Mouse (Mus musculus): ENCODE data around the gene Nr2e1. TPM values are rescaled to one million over a fixed set of nuclear protein-coding genes. Genes with fewer than 3 reads are reported as not detected.

The Nr2e1 gene
- polyA plus RNA-seq, 1 experiment from 2014 or later: 5.5 TPM

- Histone ChIP-seq H3K4me3 (replicated peaks; ENCODE audit: low read depth, low read length) (no peak overlapping the region), H3K9ac (replicated peaks; ENCODE audit: low read length) (no peak overlapping the region), H3K9me3 (ENCODE audit: control insufficient read depth, low read length) (no peaks in the 10 kb centered on the region), H3K36me3 (ENCODE audit: control insufficient read depth, insufficient read depth, low read length) (no peaks in the 10 kb centered on the region), H3K27ac (replicated peaks; ENCODE audit: low read depth, low read length) (no peak overlapping the region), H3K27me3 (ENCODE audit: control insufficient read depth, insufficient read depth, low read length) (no peaks in the 10 kb centered on the region), H3K4me2 (ENCODE audit: low read length) (no peak overlapping the region), H3K4me1 (ENCODE audit: control insufficient read depth, insufficient read depth, low read length) (no peaks in the 10 kb centered on the region)
- no peak for ATAC-seq (ENCODE audit: low FRiP score, low TSS enrichment)
- DNase-seq: no peak
- WGBS: 85% methylated on average over 6 of the region's 6 CpGs
These were observed 37.5 kb downstream of the Nr2e1 start for GRCm38 (mm10) chr10:42545707-42546503.

- DNase-seq: no peak
- H3K4me3 ChIP-seq (replicated peaks; ENCODE audit: low read depth, low read length): no peak overlapping the region
- no peak overlapping the region for H3K27ac ChIP-seq (replicated peaks; ENCODE audit: low read depth, low read length)
- H3K9me3 ChIP-seq (ENCODE audit: control insufficient read depth, low read length): no peaks in the 10 kb centered on the region
- H3K4me1 ChIP-seq (ENCODE audit: control insufficient read depth, insufficient read depth, low read length): no peaks in the 10 kb centered on the region
- H3K9ac ChIP-seq (replicated peaks; ENCODE audit: low read length): no peak overlapping the region
- no peaks in the 10 kb centered on the region for H3K27me3 ChIP-seq (ENCODE audit: control insufficient read depth, insufficient read depth, low read length)
- no peak for ATAC-seq (ENCODE audit: low FRiP score, low TSS enrichment)
- peaks cover 17% of the 10 kb centered on the region for H3K36me3 ChIP-seq (ENCODE audit: control insufficient read depth, insufficient read depth, low read length)
- WGBS: 88% methylated on average over 9 of the region's 9 CpGs
- H3K4me2 ChIP-seq (ENCODE audit: low read length): no peak overlapping the region
These were observed 45.7 kb downstream of the Nr2e1 start for GRCm38 (mm10) chr10:42537571-42538316.

GRCm38 (mm10) chr10:42533836-42534453, 49.5 kb downstream of the Nr2e1 start:
- no peak overlapping the region for H3K27ac ChIP-seq (replicated peaks; ENCODE audit: low read depth, low read length)
- no peaks in the 10 kb centered on the region for H3K27me3 ChIP-seq (ENCODE audit: control insufficient read depth, insufficient read depth, low read length)
- H3K36me3 ChIP-seq (ENCODE audit: control insufficient read depth, insufficient read depth, low read length): peaks cover 27% of the 10 kb centered on the region
- H3K9me3 ChIP-seq (ENCODE audit: control insufficient read depth, low read length): no peaks in the 10 kb centered on the region
- no peak overlapping the region for H3K4me3 ChIP-seq (replicated peaks; ENCODE audit: low read depth, low read length)
- no peaks in the 10 kb centered on the region for H3K4me1 ChIP-seq (ENCODE audit: control insufficient read depth, insufficient read depth, low read length)
- ATAC-seq (ENCODE audit: low FRiP score, low TSS enrichment) (no peak), DNase-seq (no peak)
- 83% methylated on average over 11 of the region's 11 CpGs for WGBS
- H3K4me2 ChIP-seq (ENCODE audit: low read length): no peak overlapping the region
- H3K9ac ChIP-seq (replicated peaks; ENCODE audit: low read length): no peak overlapping the region

- Histone ChIP-seq H3K4me1 (ENCODE audit: control insufficient read depth, insufficient read depth, low read length) (peaks cover 6% of the 10 kb centered on the region; the same call in 1 of the 2 replicates), H3K9ac (replicated peaks; ENCODE audit: low read length) (no peak overlapping the region), H3K27me3 (ENCODE audit: control insufficient read depth, insufficient read depth, low read length) (no peaks in the 10 kb centered on the region), H3K36me3 (ENCODE audit: control insufficient read depth, insufficient read depth, low read length) (peaks cover 24% of the 10 kb centered on the region), H3K9me3 (ENCODE audit: control insufficient read depth, low read length) (no peaks in the 10 kb centered on the region), H3K4me3 (replicated peaks; ENCODE audit: low read depth, low read length) (no peak overlapping the region), H3K4me2 (ENCODE audit: low read length) (no peak overlapping the region), H3K27ac (replicated peaks; ENCODE audit: low read depth, low read length) (no peak overlapping the region)
- ATAC-seq (ENCODE audit: low FRiP score, low TSS enrichment) (no peak), DNase-seq (no peak)
- 98% methylated on average over 3 of the region's 3 CpGs for WGBS
These were observed 57.8 kb downstream of the Nr2e1 start for GRCm38 (mm10) chr10:42525682-42526081.

- 40% methylated on average over 11 of the region's 11 CpGs for WGBS
- peaks cover 6% of the 10 kb centered on the region; the same call in 1 of the 2 replicates for H3K4me1 ChIP-seq (ENCODE audit: control insufficient read depth, insufficient read depth, low read length)
- no peak overlapping the region for H3K4me2 ChIP-seq (ENCODE audit: low read length)
These were observed 59.8 kb downstream of the Nr2e1 start for GRCm38 (mm10) chr10:42523556-42524162.

GRCm38 (mm10) chr10:42522912-42523311, 60.5 kb downstream of the Nr2e1 start:
- Histone ChIP-seq H3K36me3 (ENCODE audit: control insufficient read depth, insufficient read depth, low read length) (peaks cover 13% of the 10 kb centered on the region), H3K9me3 (ENCODE audit: control insufficient read depth, low read length) (no peaks in the 10 kb centered on the region), H3K4me3 (replicated peaks; ENCODE audit: low read depth, low read length) (no peak overlapping the region), H3K27me3 (ENCODE audit: control insufficient read depth, insufficient read depth, low read length) (no peaks in the 10 kb centered on the region), H3K4me2 (ENCODE audit: low read length) (no peak overlapping the region), H3K4me1 (ENCODE audit: control insufficient read depth, insufficient read depth, low read length) (peaks cover 6% of the 10 kb centered on the region; the same call in 1 of the 2 replicates), H3K9ac (replicated peaks; ENCODE audit: low read length) (no peak overlapping the region), H3K27ac (replicated peaks; ENCODE audit: low read depth, low read length) (no peak overlapping the region)
- ATAC-seq (ENCODE audit: low FRiP score, low TSS enrichment) (no peak), DNase-seq (no peak)
- WGBS: 58% methylated on average over 2 of the region's 2 CpGs

More at GRCm38 (mm10) chr10:42523556-42524162, 59.8 kb downstream of the Nr2e1 start:
- Histone ChIP-seq H3K36me3 (ENCODE audit: control insufficient read depth, insufficient read depth, low read length) (peaks cover 13% of the 10 kb centered on the region), H3K9ac (replicated peaks; ENCODE audit: low read length) (no peak overlapping the region), H3K4me3 (replicated peaks; ENCODE audit: low read depth, low read length) (no peak overlapping the region), H3K9me3 (ENCODE audit: control insufficient read depth, low read length) (no peaks in the 10 kb centered on the region), H3K27me3 (ENCODE audit: control insufficient read depth, insufficient read depth, low read length) (no peaks in the 10 kb centered on the region), H3K27ac (replicated peaks; ENCODE audit: low read depth, low read length) (no peak overlapping the region)
- ATAC-seq (ENCODE audit: low FRiP score, low TSS enrichment) (no peak), DNase-seq (peak; percentile 14)

GRCm38 (mm10) chr10:42521315-42521981, 62.0 kb downstream of the Nr2e1 start:
- Histone ChIP-seq H3K4me2 (ENCODE audit: low read length) (no peak overlapping the region), H3K27ac (replicated peaks; ENCODE audit: low read depth, low read length) (no peak overlapping the region), H3K9me3 (ENCODE audit: control insufficient read depth, low read length) (no peaks in the 10 kb centered on the region), H3K27me3 (ENCODE audit: control insufficient read depth, insufficient read depth, low read length) (no peaks in the 10 kb centered on the region), H3K9ac (replicated peaks; ENCODE audit: low read length) (no peak overlapping the region), H3K36me3 (ENCODE audit: control insufficient read depth, insufficient read depth, low read length) (peaks cover 7% of the 10 kb centered on the region), H3K4me3 (replicated peaks; ENCODE audit: low read depth, low read length) (no peak overlapping the region), H3K4me1 (ENCODE audit: control insufficient read depth, insufficient read depth, low read length) (peaks cover 6% of the 10 kb centered on the region; the same call in 1 of the 2 replicates)
- no peak for DNase-seq
- ATAC-seq (ENCODE audit: low FRiP score, low TSS enrichment): no peak
- 57% methylated on average over 5 of the region's 5 CpGs for WGBS

GRCm38 (mm10) chr10:42518363-42518762, 65.1 kb downstream of the Nr2e1 start:
- Histone ChIP-seq H3K9ac (replicated peaks; ENCODE audit: low read length) (no peak overlapping the region), H3K4me1 (ENCODE audit: control insufficient read depth, insufficient read depth, low read length) (no peaks in the 10 kb centered on the region), H3K9me3 (ENCODE audit: control insufficient read depth, low read length) (no peaks in the 10 kb centered on the region), H3K27me3 (ENCODE audit: control insufficient read depth, insufficient read depth, low read length) (no peaks in the 10 kb centered on the region), H3K4me2 (ENCODE audit: low read length) (no peak overlapping the region), H3K27ac (replicated peaks; ENCODE audit: low read depth, low read length) (no peak overlapping the region), H3K36me3 (ENCODE audit: control insufficient read depth, insufficient read depth, low read length) (no peaks in the 10 kb centered on the region), H3K4me3 (replicated peaks; ENCODE audit: low read depth, low read length) (no peak overlapping the region)
- WGBS: 91% methylated on average over 8 of the region's 8 CpGs
- ATAC-seq (ENCODE audit: low FRiP score, low TSS enrichment) (no peak), DNase-seq (no peak)
